Mouse (Mus musculus): ENCODE results near the gene Bid. TPM values are rescaled to one million over a fixed set of nuclear protein-coding genes. Genes with fewer than 3 reads are reported as not detected.

The Bid gene
- polyA plus RNA-seq, 1 experiment from 2014 or later: 5.6 TPM

DNA sequence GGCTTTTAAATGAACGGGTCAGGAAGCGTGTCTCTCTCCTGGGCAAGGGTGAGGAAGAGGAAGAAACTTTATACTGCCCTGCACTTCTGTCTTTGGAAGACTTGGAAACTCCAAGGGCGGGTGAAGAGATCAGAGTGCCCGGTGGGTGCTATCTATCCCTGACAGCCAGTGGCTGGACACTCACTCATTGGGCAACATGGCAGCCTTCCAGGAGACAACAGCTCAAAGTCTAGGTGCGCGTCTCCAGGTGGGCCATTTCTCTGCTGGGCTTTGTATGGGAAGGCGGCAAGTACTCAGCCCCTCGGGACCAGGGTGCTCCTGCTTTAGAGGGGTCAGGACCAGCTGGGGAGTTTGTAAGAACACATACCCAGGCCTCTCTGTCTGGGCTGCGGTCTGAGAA lies 28.9 kb upstream of the Bid start:
- ATAC-seq (replicated peaks; ENCODE audit: insufficient number of reproducible peaks, insufficient read depth, low FRiP score, low read depth): no peak
- WGBS: 92% methylated on average over 9 of the region's 9 CpGs
- Histone ChIP-seq H3K27ac (no peak overlapping the region), H3K36me3 (peaks cover 35% of the 10 kb centered on the region; the same call in 1 of the 2 replicates), H3K4me2 (no peak overlapping the region), H3K27me3 (no peaks in the 10 kb centered on the region), H3K4me3 (no peak overlapping the region), H3K4me1 (replicated peaks) (no peaks in the 10 kb centered on the region), H3K9me3 (replicated peaks) (no peaks in the 10 kb centered on the region), H3K9ac (no peak overlapping the region)

DNA sequence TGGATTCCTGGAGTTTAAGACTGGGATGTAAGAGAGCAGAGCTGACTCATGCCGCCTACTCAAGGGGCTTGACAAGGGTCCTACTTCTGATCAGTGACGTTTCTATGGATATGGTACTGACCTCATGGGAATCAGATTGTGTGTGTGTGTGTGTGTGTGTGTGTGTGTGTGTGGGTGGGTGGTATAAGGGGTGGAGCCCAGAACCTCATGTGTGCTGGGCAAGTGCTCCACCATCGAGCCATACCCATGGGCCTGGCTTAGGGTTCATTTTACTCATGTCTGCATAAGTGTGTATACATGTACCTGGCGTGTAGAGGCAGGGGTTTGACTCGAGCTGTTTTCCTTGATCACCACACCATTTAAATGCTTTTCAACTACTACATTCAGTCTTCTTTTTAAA lies 27.3 kb upstream of the Bid start:
- WGBS: 81% methylated on average over 5 of the region's 5 CpGs
- ATAC-seq (replicated peaks; ENCODE audit: insufficient number of reproducible peaks, insufficient read depth, low FRiP score, low read depth): no peak

DNA sequence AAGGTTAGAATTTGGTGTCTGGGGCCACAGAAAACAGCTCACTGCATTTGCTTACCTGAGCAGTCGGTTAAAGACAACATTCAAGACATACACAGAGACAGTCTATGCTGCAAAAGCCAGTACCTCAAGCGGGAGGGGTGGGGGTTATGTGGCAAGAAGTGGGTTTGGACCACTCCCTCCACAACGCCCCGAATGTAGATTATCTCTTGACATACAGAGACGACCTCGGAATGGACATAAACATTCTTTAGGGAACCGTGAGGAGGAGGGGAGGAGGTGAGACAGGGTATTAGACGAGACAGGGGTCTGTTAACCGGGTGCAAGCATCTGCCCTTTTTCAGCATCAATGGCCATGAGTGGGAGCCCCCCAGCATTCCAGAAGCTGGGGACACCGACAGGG lies 26.9 kb upstream of the Bid start:
- H3K4me1 ChIP-seq (replicated peaks): no peaks in the 10 kb centered on the region
- H3K27ac ChIP-seq: no peak overlapping the region
- no peaks in the 10 kb centered on the region for H3K9me3 ChIP-seq (replicated peaks)
- WGBS: 78% methylated on average over 10 of the region's 10 CpGs
- H3K4me2 ChIP-seq: no peak overlapping the region
- ATAC-seq (replicated peaks; ENCODE audit: insufficient number of reproducible peaks, insufficient read depth, low FRiP score, low read depth): no peak
- no peak overlapping the region for H3K4me3 ChIP-seq
- no peak overlapping the region for H3K9ac ChIP-seq
- no peaks in the 10 kb centered on the region for H3K27me3 ChIP-seq
- peaks cover 19% of the 10 kb centered on the region; the same call in 1 of the 2 replicates for H3K36me3 ChIP-seq

More for the DNA sequence above, 27.3 kb upstream of the Bid start:
- Histone ChIP-seq H3K36me3 (peaks cover 22% of the 10 kb centered on the region; the same call in 1 of the 2 replicates), H3K9me3 (replicated peaks) (no peaks in the 10 kb centered on the region), H3K9ac (no peak overlapping the region), H3K4me1 (replicated peaks) (no peaks in the 10 kb centered on the region), H3K27me3 (no peaks in the 10 kb centered on the region), H3K4me2 (no peak overlapping the region), H3K4me3 (no peak overlapping the region), H3K27ac (no peak overlapping the region)

DNA sequence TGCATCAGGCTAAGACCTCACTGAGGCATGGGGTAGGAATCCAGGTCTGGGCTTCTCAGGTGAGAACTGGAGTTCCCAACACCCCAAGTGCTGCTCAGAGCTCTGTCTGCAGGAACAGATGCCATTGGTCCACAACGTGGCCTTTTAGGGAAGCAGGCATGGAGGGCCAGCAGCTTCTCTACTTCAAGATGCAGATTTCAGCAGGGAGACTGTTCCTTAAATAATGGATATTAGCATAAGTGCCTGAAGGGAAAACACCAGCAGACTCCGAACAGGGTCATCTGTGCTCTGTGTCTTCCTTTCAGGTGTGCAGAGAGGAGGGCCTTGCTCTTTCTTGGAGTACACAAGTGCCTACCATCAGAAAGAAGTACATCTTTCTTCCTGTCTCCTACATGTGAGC lies 26.4 kb upstream of the Bid start:
- H3K9ac ChIP-seq: no peak overlapping the region
- no peaks in the 10 kb centered on the region for H3K4me1 ChIP-seq (replicated peaks)
- no peaks in the 10 kb centered on the region for H3K27me3 ChIP-seq
- H3K9me3 ChIP-seq (replicated peaks): no peaks in the 10 kb centered on the region
- 64% methylated on average over 2 of the region's 2 CpGs for WGBS
- H3K4me3 ChIP-seq: no peak overlapping the region
- H3K36me3 ChIP-seq: peaks cover 19% of the 10 kb centered on the region; the same call in 1 of the 2 replicates
- ATAC-seq (replicated peaks; ENCODE audit: insufficient number of reproducible peaks, insufficient read depth, low FRiP score, low read depth): no peak
- H3K27ac ChIP-seq: no peak overlapping the region
- H3K4me2 ChIP-seq: no peak overlapping the region

DNA sequence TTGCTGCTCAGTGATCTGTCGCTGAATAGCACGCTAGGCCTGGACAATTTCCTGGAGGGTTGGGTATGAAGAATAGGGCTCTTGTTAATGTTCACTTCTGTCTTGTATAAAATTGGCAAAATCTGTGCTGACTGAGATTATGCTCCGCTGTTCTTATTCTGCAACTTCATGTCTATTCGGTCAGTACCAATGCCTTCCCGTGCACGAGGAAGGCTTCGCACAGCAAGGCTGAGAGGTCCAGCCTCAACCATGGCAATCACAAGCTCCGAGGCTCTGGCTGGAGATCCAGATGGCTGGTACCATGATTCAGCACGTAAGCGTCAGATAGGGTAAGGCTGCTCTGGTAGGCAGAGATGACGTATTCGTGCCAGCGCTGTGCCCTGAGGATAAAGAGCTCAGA lies 24.9 kb upstream of the Bid start:
- no peaks in the 10 kb centered on the region for H3K27me3 ChIP-seq
- H3K4me1 ChIP-seq (replicated peaks): no peaks in the 10 kb centered on the region
- H3K27ac ChIP-seq: no peak overlapping the region
- H3K9ac ChIP-seq: no peak overlapping the region
- no peak overlapping the region for H3K4me3 ChIP-seq
- H3K9me3 ChIP-seq (replicated peaks): no peaks in the 10 kb centered on the region
- H3K4me2 ChIP-seq: no peak overlapping the region
- ATAC-seq (replicated peaks; ENCODE audit: insufficient number of reproducible peaks, insufficient read depth, low FRiP score, low read depth): no peak
- peaks cover 10% of the 10 kb centered on the region; the same call in 1 of the 2 replicates for H3K36me3 ChIP-seq
- WGBS: 93% methylated on average over 13 of the region's 13 CpGs

DNA sequence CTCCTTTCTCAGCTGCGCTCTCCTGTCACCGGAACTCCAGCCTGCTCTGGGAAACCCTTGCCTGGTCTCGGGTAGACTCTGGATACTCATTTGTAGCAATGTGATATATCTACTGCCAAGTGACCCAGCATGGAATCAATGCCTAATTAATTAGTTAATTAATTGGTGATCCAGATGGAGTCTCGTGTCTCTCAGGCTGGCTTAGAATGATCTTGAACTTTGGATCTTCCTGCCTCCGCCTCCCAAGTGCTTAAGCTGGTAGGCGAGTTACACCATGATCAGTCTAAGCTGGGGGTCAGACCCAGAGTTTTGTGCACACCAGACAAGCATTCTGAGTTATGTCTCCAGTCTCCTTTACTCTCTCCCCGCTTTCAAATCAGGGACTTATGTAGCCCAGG lies 24.4 kb upstream of the Bid start:
- no peak for ATAC-seq (replicated peaks; ENCODE audit: insufficient number of reproducible peaks, insufficient read depth, low FRiP score, low read depth)
- no peak overlapping the region for H3K4me2 ChIP-seq
- no peaks in the 10 kb centered on the region for H3K27me3 ChIP-seq
- H3K4me3 ChIP-seq: no peak overlapping the region
- no peaks in the 10 kb centered on the region for H3K4me1 ChIP-seq (replicated peaks)
- peaks cover 10% of the 10 kb centered on the region; the same call in 1 of the 2 replicates for H3K36me3 ChIP-seq
- WGBS: 89% methylated on average over 7 of the region's 7 CpGs
- no peak overlapping the region for H3K27ac ChIP-seq
- H3K9me3 ChIP-seq (replicated peaks): no peaks in the 10 kb centered on the region
- no peak overlapping the region for H3K9ac ChIP-seq

DNA sequence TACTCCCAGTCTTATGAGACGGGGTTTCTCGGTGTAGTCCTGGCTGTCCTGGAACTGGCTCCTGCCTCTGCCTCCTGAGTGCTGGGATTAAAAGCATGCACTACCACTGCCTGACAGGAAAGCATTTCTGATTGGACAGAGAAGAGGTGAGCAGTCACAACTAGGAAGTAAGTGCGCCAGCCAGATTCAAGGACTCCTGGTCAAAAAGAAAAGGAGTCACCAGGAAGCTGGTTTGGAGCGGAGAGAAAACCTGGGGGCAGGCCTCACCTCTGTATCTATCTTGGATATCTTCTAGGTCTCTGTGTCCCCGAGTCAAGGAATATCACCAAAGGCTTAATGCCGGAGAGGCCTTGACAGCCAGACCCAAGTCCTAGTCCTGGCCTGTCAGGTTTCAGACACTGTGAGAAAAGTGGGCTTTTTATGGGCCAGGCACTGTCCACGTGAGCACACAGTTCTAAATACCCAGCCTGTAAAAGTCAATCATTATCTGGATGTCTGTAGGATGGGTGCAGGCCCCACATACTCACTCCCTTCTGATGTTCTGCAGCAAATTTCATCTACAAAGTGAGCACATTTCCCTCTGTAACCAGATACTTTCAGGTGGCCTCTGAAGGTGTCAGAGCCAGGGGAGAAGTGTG lies 23.9 kb upstream of the Bid start:
- H3K4me1 ChIP-seq (replicated peaks): no peaks in the 10 kb centered on the region
- H3K9ac ChIP-seq: no peak overlapping the region
- WGBS: 88% methylated on average over 7 of the region's 7 CpGs
- H3K9me3 ChIP-seq (replicated peaks): no peaks in the 10 kb centered on the region
- H3K27me3 ChIP-seq: no peaks in the 10 kb centered on the region
- peaks cover 10% of the 10 kb centered on the region; the same call in 1 of the 2 replicates for H3K36me3 ChIP-seq
- H3K4me3 ChIP-seq: no peak overlapping the region
- no peak overlapping the region for H3K27ac ChIP-seq
- H3K4me2 ChIP-seq: no peak overlapping the region
- no peak for ATAC-seq (replicated peaks; ENCODE audit: insufficient number of reproducible peaks, insufficient read depth, low FRiP score, low read depth)

DNA sequence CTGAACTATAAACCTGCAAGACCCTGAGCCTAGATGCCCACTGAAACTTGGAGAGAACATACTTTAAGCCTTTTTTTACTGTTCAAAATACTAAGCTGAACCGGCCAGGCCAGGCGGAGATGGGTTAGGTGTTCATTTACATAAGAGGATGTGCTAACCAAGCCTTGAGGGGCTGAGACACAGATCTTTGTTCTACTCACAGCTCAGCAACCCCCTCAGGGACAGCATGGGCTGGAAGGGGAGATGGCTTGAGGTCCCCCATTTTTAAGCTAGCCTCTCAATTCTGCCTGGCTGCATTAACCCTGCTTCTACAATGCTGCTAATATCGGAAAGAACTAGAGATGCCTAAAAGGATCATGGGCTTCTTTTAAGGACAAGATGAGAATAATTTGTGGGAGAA lies 23.1 kb upstream of the Bid start:
- H3K4me2 ChIP-seq: no peak overlapping the region
- no peak for ATAC-seq (replicated peaks; ENCODE audit: insufficient number of reproducible peaks, insufficient read depth, low FRiP score, low read depth)
- H3K4me1 ChIP-seq (replicated peaks): no peaks in the 10 kb centered on the region
- H3K4me3 ChIP-seq: no peak overlapping the region
- H3K36me3 ChIP-seq: peaks cover 13% of the 10 kb centered on the region; the same call in 1 of the 2 replicates
- no peaks in the 10 kb centered on the region for H3K9me3 ChIP-seq (replicated peaks)
- no peak overlapping the region for H3K27ac ChIP-seq
- WGBS: 89% methylated on average over 3 of the region's 3 CpGs
- no peak overlapping the region for H3K9ac ChIP-seq
- no peaks in the 10 kb centered on the region for H3K27me3 ChIP-seq

DNA sequence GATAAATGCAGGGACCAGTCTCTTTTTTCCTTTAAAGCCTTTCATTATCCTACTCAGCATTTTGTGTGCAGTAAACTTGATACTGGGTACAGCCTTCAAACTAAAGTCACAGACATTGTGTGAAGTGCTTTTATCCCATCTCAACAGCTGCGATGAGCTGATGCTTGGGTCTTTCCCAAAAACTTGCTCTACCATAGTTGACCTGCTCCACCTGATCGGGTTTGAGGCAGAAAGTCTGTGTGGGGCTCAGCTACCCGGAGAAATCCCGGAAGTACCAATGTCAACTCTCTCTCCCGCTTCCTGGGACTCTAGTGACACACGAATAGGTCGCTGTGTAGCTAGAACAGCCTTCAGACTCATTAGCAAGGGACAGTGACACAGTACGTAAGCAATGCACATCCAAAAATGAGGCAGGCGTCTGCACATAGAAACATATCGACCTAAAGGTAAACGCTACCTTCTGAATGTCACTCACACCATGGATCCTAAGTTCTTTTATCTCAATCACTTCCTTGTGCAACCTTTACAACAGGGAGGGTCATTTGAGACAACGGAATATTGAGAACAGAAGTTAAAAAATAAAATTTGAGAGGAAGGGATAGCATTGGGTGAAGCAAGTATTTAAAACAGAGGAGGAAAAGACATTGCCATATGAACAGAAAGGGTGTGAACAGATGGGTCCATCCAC lies 22.3 kb upstream of the Bid start:
- H3K4me2 ChIP-seq: no peak overlapping the region
- H3K4me1 ChIP-seq (replicated peaks): no peaks in the 10 kb centered on the region
- no peak overlapping the region for H3K27ac ChIP-seq
- H3K9ac ChIP-seq: no peak overlapping the region
- no peak overlapping the region for H3K4me3 ChIP-seq
- H3K9me3 ChIP-seq (replicated peaks): no peaks in the 10 kb centered on the region
- no peaks in the 10 kb centered on the region for H3K27me3 ChIP-seq
- H3K36me3 ChIP-seq: peaks cover 22% of the 10 kb centered on the region; the same call in 1 of the 2 replicates
- WGBS: 89% methylated on average over 12 of the region's 12 CpGs
- ATAC-seq (replicated peaks; ENCODE audit: insufficient number of reproducible peaks, insufficient read depth, low FRiP score, low read depth): no peak

DNA sequence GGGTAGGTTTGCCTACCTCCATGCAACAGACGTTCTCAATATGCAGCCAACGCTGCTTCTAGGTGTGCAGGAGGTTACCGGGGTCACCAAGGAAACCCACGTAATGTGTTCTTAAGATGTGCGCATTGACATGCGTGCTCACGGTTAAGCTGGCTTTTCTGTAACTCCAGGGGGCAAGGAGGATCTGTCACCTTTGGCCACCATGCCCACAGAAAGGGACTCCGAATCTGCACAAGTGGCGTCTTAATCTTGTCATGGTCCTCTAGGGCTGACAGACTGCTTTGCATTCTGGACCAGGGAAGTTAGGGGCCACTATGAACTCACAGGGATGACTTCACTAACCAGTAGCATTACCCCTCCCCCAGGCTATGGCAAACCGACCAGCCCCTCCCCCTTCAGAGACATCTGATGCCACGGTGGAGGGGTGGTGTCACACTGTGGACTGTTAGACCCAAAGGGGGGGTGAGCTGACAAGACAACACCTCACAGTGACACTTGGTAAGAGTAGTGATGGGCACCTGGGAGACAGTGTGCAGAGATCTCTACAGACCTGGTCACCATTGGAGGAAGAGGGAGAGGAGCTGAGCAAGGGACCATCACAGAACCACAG lies 21.5 kb upstream of the Bid start:
- no peak for ATAC-seq (replicated peaks; ENCODE audit: insufficient number of reproducible peaks, insufficient read depth, low FRiP score, low read depth)
- peaks cover 20% of the 10 kb centered on the region; the same call in 1 of the 2 replicates for H3K36me3 ChIP-seq

DNA sequence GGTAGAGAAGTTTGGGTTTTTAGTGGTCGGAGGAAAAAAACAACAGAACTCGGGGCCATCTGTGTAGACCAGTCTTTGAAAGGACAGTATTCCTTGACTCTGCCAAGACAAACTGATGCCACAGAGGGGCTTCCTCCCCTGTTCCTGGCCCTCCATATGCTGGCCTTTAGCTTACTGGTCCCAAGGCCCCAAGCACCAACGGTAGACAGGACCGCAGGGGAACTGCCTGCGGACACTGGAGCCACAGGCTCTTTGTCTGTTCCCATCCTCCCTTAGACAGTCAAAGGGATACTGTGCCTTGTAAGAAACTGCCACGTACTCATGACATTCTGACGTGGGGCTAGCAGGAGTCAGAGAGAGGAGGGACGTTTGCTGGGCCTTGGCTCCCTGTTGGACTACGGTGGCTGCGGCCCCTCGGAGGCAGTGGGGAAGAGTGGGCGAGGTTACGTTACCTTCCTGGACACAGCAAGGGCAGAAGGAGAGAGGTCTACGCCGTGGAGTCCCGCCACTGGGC lies 20.5 kb upstream of the Bid start:
- no peak overlapping the region for H3K4me2 ChIP-seq
- no peak overlapping the region for H3K27ac ChIP-seq
- H3K4me1 ChIP-seq (replicated peaks): peaks cover 8% of the 10 kb centered on the region
- WGBS: 80% methylated on average over 16 of the region's 16 CpGs
- no peak for ATAC-seq (replicated peaks; ENCODE audit: insufficient number of reproducible peaks, insufficient read depth, low FRiP score, low read depth)
- H3K9ac ChIP-seq: no peak overlapping the region
- H3K36me3 ChIP-seq: peaks cover 26% of the 10 kb centered on the region; the same call in 1 of the 2 replicates
- no peaks in the 10 kb centered on the region for H3K27me3 ChIP-seq
- no peaks in the 10 kb centered on the region for H3K9me3 ChIP-seq (replicated peaks)
- H3K4me3 ChIP-seq: no peak overlapping the region

More for the DNA sequence above, 21.5 kb upstream of the Bid start:
- Histone ChIP-seq H3K4me1 (replicated peaks) (no peaks in the 10 kb centered on the region), H3K27ac (no peak overlapping the region), H3K9ac (no peak overlapping the region), H3K4me3 (no peak overlapping the region), H3K9me3 (replicated peaks) (no peaks in the 10 kb centered on the region), H3K27me3 (no peaks in the 10 kb centered on the region), H3K4me2 (no peak overlapping the region)
- 82% methylated on average over 11 of the region's 11 CpGs for WGBS
